ENCODE assay signal across 18 mouse cellular contexts in the genomic region with DNA sequence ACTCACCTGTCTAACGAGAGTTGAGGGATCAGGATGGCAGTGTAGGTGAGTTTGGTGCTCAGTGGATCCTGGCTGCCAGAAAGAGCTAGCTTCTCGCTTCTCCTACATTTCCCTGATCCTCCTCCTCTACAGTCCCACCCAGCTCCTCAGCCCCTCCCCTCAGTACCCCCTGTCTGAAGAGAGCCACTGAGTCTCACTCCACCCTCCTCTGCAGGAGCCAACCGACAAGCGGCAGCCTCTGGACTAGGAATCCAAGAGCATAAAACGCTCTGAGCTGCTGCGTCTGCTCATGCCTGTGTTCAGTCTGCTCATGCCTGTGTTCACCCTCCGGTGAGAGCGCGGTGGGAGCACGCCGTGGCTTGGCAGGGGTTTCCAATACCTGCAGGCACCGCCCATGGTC. TPM values are rescaled to one million over a fixed set of nuclear protein-coding genes. Genes with fewer than 3 reads are reported as not detected.
DNase-seq lines count a peak whose midpoint lies in the region; ATAC-seq and TF ChIP-seq lines count a peak whose summit lies in the region.
"Had no signal": no experiment of that assay in that cellular context is flagged by ENCODE, and none has a peak within 500 bp of the region (broad histone marks: within the 10 kb centered on the region; RNA-seq: fewer than 3 reads in every experiment).

A gene (plus strand): TSS at position 335 of the 400 bp plus-strand sequence.

- H3K36me3 ChIP-seq in heart, embryonic 15.5 days = no peaks in the 10 kb centered on the region
- H3K36me3 ChIP-seq in lung, embryonic 14.5 days (ENCODE audit: insufficient read depth) = no peaks in the 10 kb centered on the region
- no peaks in the 10 kb centered on the region for H3K36me3 ChIP-seq in limb, embryonic 10.5 days
- H3K36me3 ChIP-seq: embryonic facial prominence, embryonic 12.5 days; forebrain, embryonic 12.5 days; midbrain, embryonic 12.5 days had no signal

- TF ChIP-seq CTCF in lung, embryonic 14.5 days (IDR thresholded peaks at IDR 0.05; ENCODE audit: low read depth) = no peak

- H3K9ac ChIP-seq in heart, embryonic 15.5 days = no peak within 1 kb of the TSS
- H3K9ac ChIP-seq in lung, embryonic 14.5 days = no peak within 1 kb of the TSS
- H3K9ac ChIP-seq: embryonic facial prominence, embryonic 12.5 days; forebrain, embryonic 12.5 days; liver, embryonic 14.5 days; midbrain, embryonic 12.5 days had no signal

- no peak within 1 kb of the TSS for H3K4me3 ChIP-seq in heart, embryonic 15.5 days
- no peak within 1 kb of the TSS for H3K4me3 ChIP-seq in lung, embryonic 14.5 days (ENCODE audit: low read depth, low read length)
- no peak within 1 kb of the TSS for H3K4me3 ChIP-seq in limb, embryonic 10.5 days
- H3K4me3 ChIP-seq: embryonic facial prominence, embryonic 12.5 days; forebrain, embryonic 12.5 days; midbrain, embryonic 12.5 days had no signal

- 29% methylated on average over 12 of the region's 12 CpGs for WGBS in heart, embryonic 15.5 days
- 15% methylated on average over 12 of the region's 12 CpGs for WGBS in lung, embryonic 14.5 days
- WGBS in limb, embryonic 10.5 days = 28% methylated on average over 12 of the region's 12 CpGs

- H3K4me1 ChIP-seq in heart, embryonic 15.5 days (replicated peaks) = no peaks in the 10 kb centered on the region; the same call in 1 of the 2 replicates
- H3K4me1 ChIP-seq in lung, embryonic 14.5 days (ENCODE audit: insufficient read depth) = no peaks in the 10 kb centered on the region
- H3K4me1 ChIP-seq in limb, embryonic 10.5 days = 0 out of 2 replicates have a peak, but pooled peaks cover 8% of the 10 kb centered on the region
- H3K4me1 ChIP-seq: embryonic facial prominence, embryonic 12.5 days; forebrain, embryonic 12.5 days; midbrain, embryonic 12.5 days had no signal

- no peak within 1 kb of the TSS for H3K27ac ChIP-seq in heart, embryonic 15.5 days
- no peak within 1 kb of the TSS for H3K27ac ChIP-seq in lung, embryonic 14.5 days (ENCODE audit: low read depth)
- no peak within 1 kb of the TSS for H3K27ac ChIP-seq in limb, embryonic 10.5 days
- H3K27ac ChIP-seq: embryonic facial prominence, embryonic 12.5 days; forebrain, embryonic 12.5 days; liver, embryonic 14.5 days; midbrain, embryonic 12.5 days had no signal

- H3K27me3 ChIP-seq in heart, embryonic 15.5 days = peaks cover 22% of the 10 kb centered on the region
- H3K27me3 ChIP-seq in lung, embryonic 14.5 days (ENCODE audit: insufficient read depth, low read length) = 0 out of 2 replicates have a peak, but pooled peaks cover 3% of the 10 kb centered on the region
- peaks cover 24% of the 10 kb centered on the region for H3K27me3 ChIP-seq in limb, embryonic 10.5 days (ENCODE audit: low read depth, poor library complexity, severe bottlenecking)

- ATAC-seq in heart, embryonic 15.5 days (replicated peaks; ENCODE audit: insufficient number of reproducible peaks, insufficient read depth, low FRiP score, low read depth) = no peak
- no peak; the same call in 1 of the 2 replicates for ATAC-seq in lung, embryonic 14.5 days (ENCODE audit: insufficient read depth)

- DNase-seq in heart, postnatal 4 days = no peak
- peak; percentile 2 for DNase-seq in lung, embryonic 14.5 days
- DNase-seq in lung, postnatal 25 days (ENCODE audit: low spot score) = no peak
- DNase-seq in limb, embryonic 10.5 days (ENCODE audit: low spot score) = peak; percentile 31
- DNase-seq in adipocyte (ENCODE audit: low spot score) = no peak
- DNase-seq in gastrocnemius, postnatal 4 days (ENCODE audit: low spot score in 2 of 2) = no peak
- DNase-seq: adrenal gland, adult 8-10 months; cerebellum, adult 9-10 months; lung, postnatal 36 days; right cerebral cortex, postnatal 14 days; thymus, adult 2 months had no signal

- peak within 1 kb of the TSS; percentile 17; the same call in 1 of the 2 replicates for H3K4me2 ChIP-seq in heart, embryonic 15.5 days
- 0 out of 2 replicates have a peak within 1 kb of the TSS, but pooled peaks have one; percentile 29 for H3K4me2 ChIP-seq in lung, embryonic 14.5 days
- H3K4me2 ChIP-seq: embryonic facial prominence, embryonic 12.5 days; forebrain, embryonic 12.5 days; midbrain, embryonic 12.5 days had no signal

- no peaks in the 10 kb centered on the region for H3K9me3 ChIP-seq in heart, embryonic 15.5 days (replicated peaks)
- H3K9me3 ChIP-seq in lung, embryonic 14.5 days (ENCODE audit: low read depth, low read length) = no peaks in the 10 kb centered on the region
- H3K9me3 ChIP-seq in limb, embryonic 10.5 days (replicated peaks) = no peaks in the 10 kb centered on the region
- H3K9me3 ChIP-seq: embryonic facial prominence, embryonic 12.5 days; forebrain, embryonic 12.5 days; midbrain, embryonic 12.5 days had no signal

RNA-seq across cellular contexts. Expression of the gene that starts here (rescaled TPM):
- not detected in 2 replicates for polyA plus RNA-seq in heart, embryonic 15.5 days (2015; fragmentation: Nextera tagmentation; extraction: Ambion mirVana)
- not detected for total RNA-seq in heart, postnatal 4 days (2021)
- polyA plus RNA-seq in lung, embryonic 14.5 days (2014; fragmentation: Nextera tagmentation; extraction: Ambion mirVana) = not detected in 2 replicates
- polyA plus RNA-seq in limb, embryonic 10.5 days (2016; fragmentation: Nextera tagmentation; extraction: Ambion mirVana) = not detected in 2 replicates
- not detected for total RNA-seq in gastrocnemius, postnatal 4 days (2021)
- total RNA-seq: adrenal gland, adult 8-10 months; gastrocnemius, adult 18-20 months had no signal
- polyA plus RNA-seq: embryonic facial prominence, embryonic 12.5 days; forebrain, embryonic 12.5 days; heart, embryonic 16.5 days; liver, embryonic 14.5 days; midbrain, embryonic 12.5 days; thymus, adult 2 months had no signal

Comparison
In these comparisons a context has a peak if more than half of its experiments do, and no peak if none do; other contexts are left out.
1. Peak in DNase-seq and H3K4me2 ChIP-seq in lung, embryonic 14.5 days; RNA of the gene not detected or under 1 TPM.
2. Peak in DNase-seq in limb, embryonic 10.5 days; RNA of the gene not detected or under 1 TPM.